Mouse (Mus musculus): ENCODE measurements around the gene Gtf3c6.

The Gtf3c6 gene

GRCm38 (mm10) chr10:40259542-40259941 is 1.6 kb upstream of the Gtf3c6 start:
- DNase-seq (ENCODE audit: extremely low read depth, low read depth, low spot score) = no peak

GRCm38 (mm10) chr10:40258976-40259375 is 1.1 kb upstream of the Gtf3c6 start:
- no peak for DNase-seq (ENCODE audit: extremely low read depth, low read depth, low spot score)

- DNase-seq (ENCODE audit: extremely low read depth, low read depth, low spot score) = no peak
Measured at GRCm38 (mm10) chr10:40258401-40258966, 576 bp upstream of the Gtf3c6 start.

GRCm38 (mm10) chr10:40256716-40257115 is 1.2 kb downstream of the Gtf3c6 start:
- no peak for DNase-seq (ENCODE audit: extremely low read depth, low read depth, low spot score)

- no peak for DNase-seq (ENCODE audit: extremely low read depth, low read depth, low spot score)
Measured at GRCm38 (mm10) chr10:40250969-40251368, 6.9 kb downstream of the Gtf3c6 start.

- DNase-seq (ENCODE audit: extremely low read depth, low read depth, low spot score) = no peak
Measured at GRCm38 (mm10) chr10:40249625-40250024, 8.3 kb downstream of the Gtf3c6 start.

- no peak for DNase-seq (ENCODE audit: extremely low read depth, low read depth, low spot score)
Measured at GRCm38 (mm10) chr10:40247166-40247716, 10.7 kb downstream of the Gtf3c6 start.

- DNase-seq (ENCODE audit: extremely low read depth, low read depth, low spot score) = no peak
Measured at GRCm38 (mm10) chr10:40246374-40247165, 11.3 kb downstream of the Gtf3c6 start, which contains the start of gene Rpf2. Rpf2 (minus strand) TSS chr10:40247036.

- DNase-seq (ENCODE audit: extremely low read depth, low read depth, low spot score) = no peak
Measured at GRCm38 (mm10) chr10:40237826-40238225, 20.1 kb downstream of the Gtf3c6 start.

GRCm38 (mm10) chr10:40233241-40233640 is 24.7 kb downstream of the Gtf3c6 start:
- no peak for DNase-seq (ENCODE audit: extremely low read depth, low read depth, low spot score)

- DNase-seq (ENCODE audit: extremely low read depth, low read depth, low spot score) = no peak
Measured at GRCm38 (mm10) chr10:40232442-40232841, 25.5 kb downstream of the Gtf3c6 start.

GRCm38 (mm10) chr10:40229725-40230124 is 28.2 kb downstream of the Gtf3c6 start:
- DNase-seq (ENCODE audit: extremely low read depth, low read depth, low spot score) = no peak

GRCm38 (mm10) chr10:40227660-40228303 is 30.1 kb downstream of the Gtf3c6 start:
- no peak for DNase-seq (ENCODE audit: extremely low read depth, low read depth, low spot score)

- no peak for DNase-seq (ENCODE audit: extremely low read depth, low read depth, low spot score)
Measured at GRCm38 (mm10) chr10:40218874-40219273, 39.0 kb downstream of the Gtf3c6 start.

GRCm38 (mm10) chr10:40212443-40213169 is 45.3 kb downstream of the Gtf3c6 start:
- no peak for DNase-seq (ENCODE audit: extremely low read depth, low read depth, low spot score)
